Comparison of ENCODE assay signal across 29 mouse cellular contexts in genomic region chr14:100147666-100148065, GRCm38 (mm10).
DNase-seq lines count a peak whose midpoint lies in the region; ATAC-seq lines count a peak whose summit lies in the region.
"Had no signal": no experiment of that assay in that cellular context is flagged by ENCODE, and none has a peak within 500 bp of the region (broad histone marks: within the 10 kb centered on the region; RNA-seq: fewer than 3 reads in every experiment).

No protein-coding gene starts in this region.

- H3K9ac ChIP-seq in lung, embryonic 15.5 days, result no peak overlapping the region
- H3K9ac ChIP-seq: embryonic facial prominence, embryonic 13.5 days; forebrain, embryonic 12.5 days; forebrain, postnatal 0 days; limb, embryonic 13.5 days had no signal

- no peaks in the 10 kb centered on the region for H3K27me3 ChIP-seq in lung, embryonic 15.5 days
- H3K27me3 ChIP-seq: embryonic facial prominence, embryonic 13.5 days; forebrain, embryonic 12.5 days; limb, embryonic 13.5 days; Patski had no signal

- H3K4me2 ChIP-seq in lung, embryonic 15.5 days, result no peak overlapping the region
- H3K4me2 ChIP-seq: embryonic facial prominence, embryonic 13.5 days; forebrain, embryonic 12.5 days; limb, embryonic 13.5 days; liver, embryonic 11.5 days had no signal

- H3K4me3 ChIP-seq in lung, embryonic 15.5 days, result no peak overlapping the region
- H3K4me3 ChIP-seq: embryonic facial prominence, embryonic 13.5 days; erythroblast, embryonic 14.5 days; forebrain, embryonic 12.5 days; heart, adult 2 months; limb, embryonic 13.5 days; midbrain, embryonic 10.5 days had no signal

- DNase-seq in heart, adult 8-10 months (ENCODE audit: low spot score), result peak; percentile 20
- DNase-seq in heart, postnatal 36 days, result no peak
- DNase-seq in lung, postnatal 25 days (ENCODE audit: low spot score), result no peak
- DNase-seq in gastrocnemius, postnatal 25 days, result peak; percentile 9
- DNase-seq in lung, postnatal 4 days, result peak; percentile 19 to 50
- DNase-seq in frontal cortex, postnatal 36 days (ENCODE audit: low spot score in 2 of 2), result no peak
- no peak for DNase-seq in adrenal gland, adult 18-20 months (ENCODE audit: low spot score in 2 of 2)
- DNase-seq: adrenal gland, postnatal 14 days; cerebellum, adult 11-12 months; cerebellum, adult 9-11 months; embryo, embryonic 11 days; forebrain, postnatal 0 days; kidney, adult 18-20 months; kidney, postnatal 36 days; right cerebral cortex, postnatal 25 days; spleen, adult 18-20 months; thymus, postnatal 14 days had no signal

- H3K36me3 ChIP-seq in lung, embryonic 15.5 days, result no peaks in the 10 kb centered on the region
- H3K36me3 ChIP-seq: G1E had no signal

- intact Hi-C loops in heart, postnatal 36 days (cut with DNase I), result no loop called here

- H3K9me3 ChIP-seq in lung, embryonic 15.5 days, result no peaks in the 10 kb centered on the region
- H3K9me3 ChIP-seq: embryonic facial prominence, embryonic 13.5 days; forebrain, embryonic 12.5 days; limb, embryonic 13.5 days; midbrain, embryonic 10.5 days had no signal

- no peaks in the 10 kb centered on the region for H3K4me1 ChIP-seq in lung, embryonic 15.5 days
- H3K4me1 ChIP-seq: embryonic facial prominence, embryonic 13.5 days; forebrain, embryonic 12.5 days; limb, embryonic 13.5 days; midbrain, embryonic 10.5 days had no signal

- peak; percentile 46; the same call in 1 of the 2 replicates for ATAC-seq in lung, embryonic 15.5 days (ENCODE audit: borderline replicate concordance, extremely low read depth, low FRiP score, low TSS enrichment)
- ATAC-seq: forebrain, postnatal 0 days; hindbrain, embryonic 16.5 days; midbrain, embryonic 16.5 days; Patski had no signal

- 72% methylated on average over 8 of the region's 8 CpGs for WGBS in lung, embryonic 15.5 days

- H3K27ac ChIP-seq in lung, embryonic 15.5 days, result no peak overlapping the region
- H3K27ac ChIP-seq: embryonic facial prominence, embryonic 13.5 days; forebrain, embryonic 12.5 days; heart, adult 2 months; limb, embryonic 13.5 days; midbrain, embryonic 10.5 days had no signal

Comparison
In these comparisons a context has a peak if more than half of its experiments do, and no peak if none do; other contexts are left out.
1. DNase-seq: peak in heart, adult 8-10 months (single experiment), gastrocnemius, postnatal 25 days (single experiment) and lung, postnatal 4 days (2 of 2); none in heart, postnatal 36 days (0 of 2), lung, postnatal 25 days (single experiment), frontal cortex, postnatal 36 days (0 of 2) and adrenal gland, adult 18-20 months (0 of 2).